Mouse (Mus musculus) liver, embryonic 16.5 days (tissue): Measurements from ENCODE around the gene Gm13697. TPM values are rescaled to one million over a fixed set of nuclear protein-coding genes. Genes with fewer than 3 reads are reported as not detected.

Source experiments
- ATAC-seq: fragments of 200-750 bp; cut with Nextera tagmentation; 2 replicates; pipeline ENCODE4 v1.8.0; 2017; ENCODE audit warnings: low read depth, mild to moderate bottlenecking, moderate number of reproducible peaks, moderate library complexity
- H3K27ac ChIP-seq: fragments of 300-500 bp; sonication (generic); 2 replicates; pipeline ENCODE4 v1.5.1; 2014; ENCODE audit warnings: mild to moderate bottlenecking, low read length
- H3K27me3 ChIP-seq: fragments of 300-500 bp; sonication (generic); 2 replicates; pipeline ENCODE4 v1.6.1; 2014; ENCODE audit warnings: low read depth, low read length, mixed read lengths; ENCODE audit not compliant: control insufficient read depth, insufficient read depth
- H3K36me3 ChIP-seq: fragments of 300-500 bp; sonication (generic); 2 replicates; pipeline ENCODE4 v1.6.1; 2014; ENCODE audit warnings: mild to moderate bottlenecking; ENCODE audit not compliant: control insufficient read depth, insufficient read depth
- H3K4me1 ChIP-seq: fragments of 300-500 bp; sonication (generic); 2 replicates; pipeline ENCODE4 v1.6.1; 2014; ENCODE audit warnings: low read depth, low read length, mixed read lengths; ENCODE audit not compliant: control insufficient read depth
- H3K4me2 ChIP-seq: fragments of 300-500 bp; sonication (generic); 2 replicates; pipeline ENCODE4 v1.6.1; 2014; ENCODE audit warnings: low read depth, low read length, mixed read lengths
- H3K4me3 ChIP-seq: fragments of 300-500 bp; sonication (generic); 2 replicates; pipeline ENCODE4 v1.5.1; 2014; ENCODE audit warnings: low read depth, mild to moderate bottlenecking, low read length
- H3K9ac ChIP-seq: fragments of 300-500 bp; sonication (generic); 2 replicates; pipeline ENCODE4 v1.6.1; 2014; ENCODE audit warnings: low read depth, low read length
- H3K9me3 ChIP-seq: fragments of 300-500 bp; sonication (generic); replicated peaks from 2 replicates; pipeline ENCODE4 v1.6.1; 2016; ENCODE audit warnings: low read length; ENCODE audit not compliant: control insufficient read depth
- WGBS: fragments of 180-500 bp; shearing (Covaris S2); extraction: QIAGEN DNeasy Blood & Tissue Kit; methylation state at CpG from one replicate; pipeline ENCODE4 v1.1.7; 2014; ENCODE audit not compliant: insufficient replicate concordance; 5-methylcytosine and 5-hydroxymethylcytosine counted together
- polyA plus RNA-seq: library from polyadenylated mRNA; unstranded; fragments of >200 nt; fragmentation: Nextera tagmentation; extraction: Ambion mirVana; gene quantifications from 2 replicates; pipeline ENCODE4 v1.2.1, GENCODE M21; 2015

Gm13697 gene
- polyA plus RNA-seq, 1 experiment from 2014 or later: not detected

DNA sequence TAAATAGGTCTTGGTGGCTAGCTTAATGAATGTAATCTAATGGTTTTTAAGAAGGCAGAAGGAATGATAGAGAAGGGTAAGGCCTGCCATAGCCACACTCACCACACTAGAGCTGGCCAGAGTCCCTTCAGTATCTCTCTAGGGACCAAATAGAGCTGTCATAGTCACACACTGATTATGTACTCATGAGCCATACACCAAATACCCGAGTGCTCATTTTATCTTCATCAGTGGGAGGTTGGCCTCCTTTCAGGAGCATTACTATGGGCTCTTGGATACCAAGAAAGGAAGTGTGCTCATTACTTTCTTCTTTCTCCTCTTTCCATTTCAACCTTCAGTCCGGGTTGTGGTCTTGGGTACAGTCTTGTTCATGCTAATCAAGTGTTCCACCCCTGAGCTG is 37.4 kb downstream of the Gm13697 start:
- Histone ChIP-seq H3K9ac (no peak overlapping the region), H3K27ac (no peak overlapping the region), H3K4me3 (no peak overlapping the region), H3K9me3 (no peaks in the 10 kb centered on the region), H3K4me2 (no peak overlapping the region), H3K4me1 (peaks cover 8% of the 10 kb centered on the region), H3K27me3 (no peaks in the 10 kb centered on the region), H3K36me3 (no peaks in the 10 kb centered on the region)
- 32% methylated on average over 2 of the region's 2 CpGs for WGBS
- ATAC-seq: no peak

DNA sequence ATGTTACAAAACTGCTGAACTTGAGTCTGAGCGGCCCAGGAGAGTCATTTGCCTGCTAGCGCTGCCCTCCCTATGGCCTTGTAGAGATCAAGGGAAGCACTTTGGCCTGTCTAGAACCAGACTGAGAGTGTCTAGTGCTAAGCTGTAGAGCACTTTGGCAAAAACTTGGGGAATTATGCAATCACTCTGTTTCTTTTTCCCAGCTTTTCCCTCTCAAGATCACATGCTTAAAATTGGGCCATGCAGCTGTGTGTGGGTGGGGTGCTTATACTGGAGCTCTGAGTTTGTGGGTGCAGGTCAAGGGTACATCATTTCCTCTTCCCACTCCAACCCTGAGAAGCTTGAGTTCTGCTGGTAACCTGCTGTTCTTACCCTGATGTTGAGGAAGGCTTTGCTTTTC is 38.4 kb downstream of the Gm13697 start:
- Histone ChIP-seq H3K4me1 (peaks cover 8% of the 10 kb centered on the region), H3K4me3 (no peak overlapping the region), H3K9ac (no peak overlapping the region), H3K4me2 (no peak overlapping the region), H3K27me3 (no peaks in the 10 kb centered on the region), H3K27ac (no peak overlapping the region), H3K9me3 (no peaks in the 10 kb centered on the region), H3K36me3 (no peaks in the 10 kb centered on the region)
- ATAC-seq: no peak
- WGBS: 67% methylated on average over 2 of the region's 2 CpGs

DNA sequence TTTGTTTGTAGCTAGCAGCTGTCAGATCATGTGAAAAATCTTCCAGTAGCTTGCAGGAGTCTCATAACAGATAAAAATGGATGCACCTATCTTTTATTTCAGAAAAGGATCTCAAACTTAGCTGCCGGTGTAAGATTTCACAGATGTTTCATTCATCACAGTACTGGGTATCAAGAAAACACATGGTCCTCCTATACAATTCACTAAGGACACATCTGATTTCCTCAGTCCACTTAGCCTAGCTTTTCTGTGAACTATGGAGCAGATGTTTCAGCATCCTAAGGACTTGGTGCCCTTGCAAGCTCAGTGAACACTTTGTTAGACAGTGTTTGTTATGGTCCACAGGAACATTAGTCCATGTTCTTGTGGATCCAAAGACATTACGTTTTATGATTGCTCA is 38.8 kb downstream of the Gm13697 start:
- no peak overlapping the region for H3K4me3 ChIP-seq
- 74% methylated on average over 2 of the region's 2 CpGs for WGBS
- H3K27ac ChIP-seq: no peak overlapping the region
- no peaks in the 10 kb centered on the region for H3K36me3 ChIP-seq
- ATAC-seq: no peak
- no peaks in the 10 kb centered on the region for H3K9me3 ChIP-seq
- H3K9ac ChIP-seq: no peak overlapping the region
- H3K4me1 ChIP-seq: peaks cover 6% of the 10 kb centered on the region
- H3K27me3 ChIP-seq: no peaks in the 10 kb centered on the region
- no peak overlapping the region for H3K4me2 ChIP-seq

DNA sequence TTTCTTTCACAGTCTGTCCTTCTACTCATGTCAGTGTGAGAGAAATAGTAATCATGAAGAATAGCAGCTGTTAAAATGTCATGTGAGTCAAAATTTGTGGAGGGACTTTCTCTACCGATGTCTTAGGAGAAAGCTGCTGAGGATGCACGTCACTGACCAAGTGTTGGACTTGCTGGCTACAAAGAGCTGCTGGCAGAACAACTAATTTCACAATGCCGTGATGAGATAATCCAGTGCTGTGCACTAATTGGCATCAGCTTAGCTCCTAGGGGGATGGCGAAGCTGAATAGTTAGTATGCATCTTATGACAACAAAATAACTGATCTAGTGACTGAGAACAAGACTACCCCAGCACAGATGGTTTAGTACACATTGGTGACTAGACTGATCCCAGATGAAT is 40.7 kb downstream of the Gm13697 start:
- H3K4me2 ChIP-seq: no peak overlapping the region
- no peak for ATAC-seq
- no peaks in the 10 kb centered on the region for H3K9me3 ChIP-seq
- H3K4me3 ChIP-seq: no peak overlapping the region
- H3K27ac ChIP-seq: no peak overlapping the region
- 67% methylated on average over 4 of the region's 4 CpGs for WGBS
- H3K9ac ChIP-seq: no peak overlapping the region
- H3K4me1 ChIP-seq: no peaks in the 10 kb centered on the region
- H3K27me3 ChIP-seq: no peaks in the 10 kb centered on the region
- H3K36me3 ChIP-seq: no peaks in the 10 kb centered on the region

DNA sequence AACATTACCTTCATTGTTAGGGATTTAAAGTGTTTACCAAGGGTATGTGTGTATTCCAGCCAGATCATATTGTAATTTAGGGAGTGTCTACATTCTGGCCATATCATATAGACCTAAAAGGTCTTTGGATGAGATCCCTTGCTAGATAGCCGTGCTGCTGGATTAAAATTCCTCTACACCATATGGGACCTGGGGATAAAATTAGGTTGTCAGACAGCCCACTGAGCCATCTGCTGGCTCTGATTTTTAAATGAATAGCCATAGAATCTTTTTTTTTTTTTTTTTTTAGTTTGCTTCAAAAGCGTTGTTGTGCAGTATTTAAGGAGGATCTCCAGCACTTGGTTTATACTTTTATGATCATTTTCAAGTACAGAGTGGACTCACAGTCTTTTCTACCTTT is 48.0 kb downstream of the Gm13697 start:
- Histone ChIP-seq H3K36me3 (no peaks in the 10 kb centered on the region), H3K27me3 (no peaks in the 10 kb centered on the region), H3K4me3 (no peak overlapping the region), H3K4me2 (no peak overlapping the region), H3K9ac (no peak overlapping the region), H3K27ac (no peak overlapping the region), H3K9me3 (no peaks in the 10 kb centered on the region), H3K4me1 (no peaks in the 10 kb centered on the region; the same call in 1 of the 2 replicates)
- no peak for ATAC-seq
- WGBS: 72% methylated on average over 2 of the region's 2 CpGs

DNA sequence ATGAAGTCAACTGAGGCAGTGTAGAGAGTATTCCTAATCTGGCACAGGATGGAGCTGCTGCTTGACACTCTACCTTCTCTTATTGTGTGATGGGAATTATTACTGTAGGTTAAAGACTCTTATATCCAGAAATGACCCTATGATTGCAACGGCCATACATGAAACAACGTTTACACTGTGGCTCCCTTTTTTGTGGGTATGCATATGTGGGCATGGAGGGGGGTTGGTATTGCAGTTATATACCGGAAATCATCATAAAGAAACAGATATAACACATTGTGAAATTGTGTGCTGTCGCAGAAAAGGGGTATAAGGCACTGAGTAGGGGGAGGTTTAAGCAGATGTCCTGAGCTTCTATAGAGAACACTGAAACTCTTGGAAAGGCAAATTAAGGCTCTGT is 51.5 kb downstream of the Gm13697 start:
- no peak for ATAC-seq
- no peak overlapping the region for H3K27ac ChIP-seq
- 59% methylated on average over 4 of the region's 4 CpGs for WGBS
- H3K36me3 ChIP-seq: no peaks in the 10 kb centered on the region
- H3K9me3 ChIP-seq: no peaks in the 10 kb centered on the region
- no peak overlapping the region for H3K9ac ChIP-seq
- H3K4me1 ChIP-seq: no peaks in the 10 kb centered on the region; the same call in 1 of the 2 replicates
- H3K27me3 ChIP-seq: no peaks in the 10 kb centered on the region
- H3K4me2 ChIP-seq: no peak overlapping the region
- no peak overlapping the region for H3K4me3 ChIP-seq

Other genes starting within 250 kb of the Gm13697 start
- 0.28 and 0.33 TPM in 2 replicates for gene Fam171b, start 172.1 kb upstream of the Gm13697 start, polyA plus RNA-seq
- gene Zswim2, start 43.5 kb upstream of the Gm13697 start, polyA plus RNA-seq: not detected in 2 replicates
- gene Gm13698, start 29.1 kb upstream of the Gm13697 start, polyA plus RNA-seq: not detected in 2 replicates
- gene Gm13693, start 23.2 kb upstream of the Gm13697 start, polyA plus RNA-seq: not detected in 2 replicates
- gene Gm13695, start 17.4 kb upstream of the Gm13697 start, polyA plus RNA-seq: not detected in 2 replicates
- gene Gm13696, start 11.6 kb upstream of the Gm13697 start, polyA plus RNA-seq: not detected in 2 replicates
- gene Gm13694, start 5.8 kb upstream of the Gm13697 start, polyA plus RNA-seq: not detected in 2 replicates
- not detected in 2 replicates for gene Gm13691, start 5.8 kb downstream of the Gm13697 start, polyA plus RNA-seq